Mouse (Mus musculus) kidney, postnatal 0 days (tissue): ENCODE measurements around the gene Amph. TPM values are rescaled to one million over a fixed set of nuclear protein-coding genes. Genes with fewer than 3 reads are reported as not detected.

Experiments
- ATAC-seq: fragments of 200-750 bp; cut with Nextera tagmentation; replicated peaks from 2 replicates; pipeline ENCODE4 v1.8.0; 2017; ENCODE audit warnings: low read depth, moderate number of reproducible peaks, moderate TSS enrichment, moderate library complexity; ENCODE audit not compliant: low FRiP score
- DNase-seq: peaks from one replicate; pipeline ENCODE4 v3.0.0-alpha.2; 2016; ENCODE audit warnings: low spot score
- H3K27ac ChIP-seq: fragments of 300-500 bp; sonication (generic); 2 replicates; pipeline ENCODE4 v1.5.1; 2014; ENCODE audit warnings: mild to moderate bottlenecking
- H3K27me3 ChIP-seq: fragments of 300-500 bp; sonication (generic); 2 replicates; pipeline ENCODE4 v1.6.1; 2014; ENCODE audit warnings: low read length, mixed read lengths; ENCODE audit not compliant: insufficient read depth
- H3K36me3 ChIP-seq: fragments of 300-500 bp; sonication (generic); 2 replicates; pipeline ENCODE4 v1.6.1; 2014; ENCODE audit warnings: low read length, mixed read lengths; ENCODE audit not compliant: insufficient read depth
- H3K4me1 ChIP-seq: fragments of 300-500 bp; sonication (generic); replicated peaks from 2 replicates; pipeline ENCODE4 v1.6.1; 2014; ENCODE audit warnings: antibody characterized with exemption, low read length, mixed read lengths; ENCODE audit not compliant: insufficient read depth
- H3K4me2 ChIP-seq: fragments of 300-500 bp; sonication (generic); 2 replicates; pipeline ENCODE4 v1.6.1; 2014; ENCODE audit warnings: mild to moderate bottlenecking, low read length, moderate library complexity, mixed read lengths
- H3K4me3 ChIP-seq: fragments of 300-500 bp; sonication (generic); replicated peaks from 2 replicates; pipeline ENCODE4 v1.5.1; 2014; ENCODE audit warnings: low read depth, low read length
- H3K9ac ChIP-seq: fragments of 300-500 bp; sonication (generic); 2 replicates; pipeline ENCODE4 v1.6.1; 2014; ENCODE audit warnings: low read depth, low read length
- H3K9me3 ChIP-seq: fragments of 300-500 bp; sonication (generic); replicated peaks from 2 replicates; pipeline ENCODE4 v1.6.1; 2016; ENCODE audit warnings: low read length, inconsistent platforms, mixed read lengths
- CTCF ChIP-seq: IDR thresholded peaks from 2 replicates; pipeline ENCODE4 v1.5.1; 2016; ENCODE audit warnings: antibody characterized with exemption, low read depth, mild to moderate bottlenecking, moderate library complexity
- WGBS: fragments of 180-500 bp; shearing (Covaris S2); extraction: QIAGEN DNeasy Blood & Tissue Kit; methylation state at CpG from one replicate; pipeline ENCODE4 v1.1.7; 2014; 5-methylcytosine and 5-hydroxymethylcytosine counted together
- polyA plus RNA-seq: library from polyadenylated mRNA; unstranded; fragments of >200 nt; fragmentation: Nextera tagmentation; extraction: Ambion mirVana; gene quantifications from 2 replicates; pipeline ENCODE4 v1.2.1, GENCODE M21; 2015

Amph gene
- polyA plus RNA-seq, 1 experiment from 2014 or later: 7.2 TPM

DNA sequence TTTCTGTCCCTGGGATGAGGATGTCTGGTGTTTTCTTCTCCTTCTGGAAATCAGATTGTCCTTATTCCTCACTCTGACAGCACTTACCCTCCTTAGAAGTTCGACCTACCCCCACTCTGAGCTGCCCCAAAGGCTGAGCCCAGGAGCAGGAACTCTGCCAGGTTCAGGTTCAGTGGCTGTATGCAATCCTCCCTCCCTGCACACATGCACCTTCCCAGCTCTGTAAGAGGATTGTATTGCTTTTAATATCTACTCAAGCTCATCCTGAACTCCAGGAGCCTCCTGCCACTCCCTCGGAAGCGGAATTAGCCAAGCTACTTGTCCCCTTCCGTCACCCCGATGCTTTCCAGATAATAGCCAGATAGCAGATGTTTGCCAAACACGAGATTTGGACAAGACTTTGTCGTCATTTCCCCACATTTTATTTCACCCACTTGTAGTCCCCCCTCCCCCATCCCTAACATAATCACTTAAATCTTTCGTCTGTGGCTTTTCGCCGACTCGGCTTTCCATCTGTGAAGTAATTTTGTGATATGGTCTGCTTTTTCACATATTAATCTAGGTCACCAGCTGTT is 1.7 kb downstream of the Amph start:
- Histone ChIP-seq H3K9me3 (no peaks in the 10 kb centered on the region), H3K27ac (no peak overlapping the region), H3K36me3 (no peaks in the 10 kb centered on the region), H3K4me2 (peak overlapping the region; percentile 87), H3K4me3 (peak overlapping the region; percentile 68; the same call in 1 of the 2 replicates), H3K9ac (no peak overlapping the region), H3K4me1 (0 out of 2 replicates have a peak, but pooled peaks cover 8% of the 10 kb centered on the region), H3K27me3 (no peaks in the 10 kb centered on the region)
- DNase-seq (peak; percentile 76), ATAC-seq (peak; percentile 34; the same call in 1 of the 2 replicates)
- TF ChIP-seq CTCF: no peak
- WGBS: 30% methylated on average over 11 of the region's 11 CpGs

DNA sequence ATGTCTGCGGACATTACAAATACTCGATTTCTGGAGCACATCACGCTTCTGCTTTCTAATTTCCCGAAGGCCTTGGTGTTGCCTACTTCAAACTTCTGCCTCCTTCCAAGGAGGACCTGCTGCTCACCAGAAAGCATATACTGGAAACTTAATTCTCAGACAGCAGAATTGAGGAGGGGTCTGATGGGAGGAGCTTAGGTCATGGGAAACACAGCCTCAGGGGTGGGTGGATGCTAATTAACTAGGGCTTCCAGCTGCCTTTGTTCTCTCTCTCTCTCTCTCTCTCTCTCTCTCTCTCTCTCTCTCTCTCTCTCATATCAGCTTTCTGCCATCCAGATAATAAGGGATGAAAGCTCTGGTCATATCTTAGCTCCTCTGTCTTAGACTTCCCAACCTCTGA is 5.6 kb downstream of the Amph start:
- 79% methylated on average over 4 of the region's 4 CpGs for WGBS
- no peak overlapping the region for H3K4me2 ChIP-seq
- H3K4me3 ChIP-seq: no peak overlapping the region
- H3K9ac ChIP-seq: no peak overlapping the region
- H3K27me3 ChIP-seq: no peaks in the 10 kb centered on the region
- H3K4me1 ChIP-seq: 0 out of 2 replicates have a peak, but pooled peaks cover 8% of the 10 kb centered on the region
- DNase-seq (no peak), ATAC-seq (no peak)
- no peak for TF ChIP-seq CTCF
- no peaks in the 10 kb centered on the region for H3K9me3 ChIP-seq
- no peak overlapping the region for H3K27ac ChIP-seq
- H3K36me3 ChIP-seq: no peaks in the 10 kb centered on the region

DNA sequence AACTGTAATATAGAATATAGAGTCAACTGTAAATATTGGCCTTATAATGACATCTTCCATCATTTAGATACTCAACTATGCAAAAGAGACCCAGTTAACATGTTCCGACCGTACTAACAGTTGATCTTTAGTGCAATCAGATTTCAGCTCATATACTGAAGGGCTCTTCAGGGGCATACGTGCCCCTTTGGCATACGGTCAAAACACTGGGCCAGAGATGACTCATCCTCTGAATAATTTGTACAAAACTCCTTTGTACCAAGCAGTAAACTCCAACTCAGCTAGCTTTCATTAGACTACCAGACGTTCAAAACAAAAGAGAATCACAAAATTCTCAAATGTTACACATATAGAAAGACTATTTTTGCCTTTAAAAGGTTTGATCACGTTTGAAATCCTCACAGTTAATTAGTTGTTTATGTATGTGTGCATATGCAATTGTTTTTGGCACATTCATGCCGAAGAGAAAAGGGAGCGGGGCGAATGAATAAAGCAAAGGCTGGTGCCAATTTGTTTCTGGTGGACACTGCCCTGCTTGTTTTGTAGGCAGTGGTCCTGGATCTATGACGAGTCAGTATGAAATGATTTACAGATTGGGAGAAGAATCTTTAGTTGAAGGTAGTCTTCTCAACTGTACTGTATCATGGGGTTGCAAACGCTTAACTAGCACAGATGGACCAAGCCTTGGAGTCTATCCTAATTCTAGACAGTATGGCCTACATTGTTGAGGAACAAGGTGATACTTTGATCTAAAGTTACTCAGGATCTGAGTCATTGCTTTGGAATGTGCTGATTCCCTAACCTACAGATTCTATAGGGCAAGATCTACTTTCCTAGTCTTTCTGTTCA is 8.3 kb downstream of the Amph start:
- no peak overlapping the region for H3K4me3 ChIP-seq
- no peaks in the 10 kb centered on the region for H3K27me3 ChIP-seq
- H3K27ac ChIP-seq: no peak overlapping the region
- ATAC-seq: no peak
- no peak for DNase-seq
- no peaks in the 10 kb centered on the region for H3K4me1 ChIP-seq
- H3K9ac ChIP-seq: no peak overlapping the region
- no peak overlapping the region for H3K4me2 ChIP-seq
- H3K36me3 ChIP-seq: no peaks in the 10 kb centered on the region
- no peak for TF ChIP-seq CTCF
- H3K9me3 ChIP-seq: no peaks in the 10 kb centered on the region
- WGBS: 88% methylated on average over 11 of the region's 11 CpGs

DNA sequence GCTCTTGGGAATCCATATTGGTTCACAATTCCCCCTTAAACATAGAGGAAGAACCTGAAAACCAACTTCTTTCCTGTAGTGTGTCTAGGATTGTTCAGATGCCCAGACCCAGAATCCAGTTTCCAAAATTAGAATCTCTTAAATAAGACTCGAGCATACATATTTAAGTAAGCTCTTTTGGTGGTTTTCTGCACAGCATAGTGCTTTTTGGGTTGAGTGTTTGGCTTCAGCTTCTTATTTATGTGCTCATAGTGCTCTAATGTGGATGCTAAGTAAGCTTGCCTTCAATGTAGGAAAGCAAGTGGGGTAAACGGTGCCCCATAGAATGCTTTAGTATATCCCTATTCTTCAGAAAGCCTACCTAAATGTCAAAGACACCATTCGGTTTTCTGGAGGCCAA is 9.0 kb downstream of the Amph start:
- Histone ChIP-seq H3K4me2 (no peak overlapping the region), H3K27ac (no peak overlapping the region), H3K4me3 (no peak overlapping the region), H3K9me3 (no peaks in the 10 kb centered on the region), H3K36me3 (no peaks in the 10 kb centered on the region), H3K27me3 (no peaks in the 10 kb centered on the region), H3K9ac (no peak overlapping the region), H3K4me1 (no peaks in the 10 kb centered on the region)
- TF ChIP-seq CTCF: no peak
- DNase-seq (no peak), ATAC-seq (no peak)
- WGBS: 81% methylated on average over 3 of the region's 3 CpGs

DNA sequence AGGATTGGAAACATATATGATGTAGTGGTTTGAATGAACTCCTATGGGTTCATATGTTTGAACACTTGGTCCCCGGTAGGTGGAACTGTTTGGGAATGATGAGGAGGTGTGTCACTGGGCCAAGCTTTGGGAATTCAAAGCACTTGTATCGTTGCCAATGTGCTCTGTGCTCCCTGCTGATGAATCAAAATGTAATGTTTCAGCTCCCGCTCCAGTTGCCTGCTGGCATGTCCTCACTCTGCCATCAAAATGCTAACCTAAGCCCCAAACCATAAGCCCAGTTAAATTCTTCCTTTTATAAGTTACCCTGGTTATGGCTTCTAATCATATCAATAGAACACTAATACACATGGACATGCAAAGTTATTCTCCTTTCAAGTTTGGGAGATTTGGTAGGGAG is 24.6 kb downstream of the Amph start:
- H3K4me1 ChIP-seq: no peaks in the 10 kb centered on the region
- H3K36me3 ChIP-seq: no peaks in the 10 kb centered on the region
- H3K4me3 ChIP-seq: no peak overlapping the region
- H3K27ac ChIP-seq: no peak overlapping the region
- no peak overlapping the region for H3K9ac ChIP-seq
- H3K4me2 ChIP-seq: no peak overlapping the region
- ATAC-seq: no peak
- H3K27me3 ChIP-seq: no peaks in the 10 kb centered on the region
- DNase-seq: no peak
- no peak for TF ChIP-seq CTCF
- 93% methylated on average over 3 of the region's 3 CpGs for WGBS
- no peaks in the 10 kb centered on the region for H3K9me3 ChIP-seq

DNA sequence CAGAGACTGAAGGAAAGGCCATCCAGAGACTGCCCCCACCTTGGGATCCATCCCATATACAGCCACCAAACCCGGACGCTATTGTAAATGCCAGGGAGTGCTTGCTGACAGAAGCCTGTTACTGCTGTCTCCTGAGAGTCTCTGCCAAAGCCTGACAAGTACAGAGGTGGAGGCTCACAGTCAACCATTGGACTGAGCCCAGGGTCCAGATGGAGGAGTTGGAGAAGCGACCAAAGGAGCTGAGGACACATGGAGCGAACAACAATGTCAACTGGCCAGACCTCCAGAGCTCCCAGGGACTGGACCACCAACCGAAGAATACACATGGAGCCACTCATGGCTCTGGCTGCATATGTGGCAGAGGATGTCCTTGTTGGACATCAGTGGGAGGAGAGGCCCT is 26.3 kb downstream of the Amph start:
- ATAC-seq (no peak), DNase-seq (no peak)
- Histone ChIP-seq H3K4me1 (no peaks in the 10 kb centered on the region), H3K27ac (no peak overlapping the region), H3K9me3 (no peaks in the 10 kb centered on the region), H3K4me2 (no peak overlapping the region), H3K4me3 (no peak overlapping the region), H3K27me3 (no peaks in the 10 kb centered on the region), H3K36me3 (no peaks in the 10 kb centered on the region), H3K9ac (no peak overlapping the region)
- 96% methylated on average over 5 of the region's 5 CpGs for WGBS
- no peak for TF ChIP-seq CTCF
